Mouse (Mus musculus): Measurements from ENCODE around the gene Lgals8.

- TF ChIP-seq POLR2A (IDR thresholded peaks at IDR 0.05; ENCODE audit: insufficient read depth, low read depth, low read length) (no peak), CTCF (IDR thresholded peaks at IDR 0.05; ENCODE audit: insufficient read depth, low read depth, low read length) (no peak)
Observed at GRCm38 (mm10) chr13:12510032-12510431, 45.3 kb upstream of the Lgals8 start.
